Mouse (Mus musculus) intestine, embryonic 15.5 days (tissue): ENCODE measurements around the gene Zfp266. TPM values are rescaled to one million over a fixed set of nuclear protein-coding genes. Genes with fewer than 3 reads are reported as not detected.
A peak's percentile ranks its signal among the peaks of the same experiment; 100 is the strongest.

ENCODE experiments used
- ATAC-seq: fragments of 200-750 bp; cut with Nextera tagmentation; 2 replicates; pipeline ENCODE4 v1.8.0; 2017; ENCODE audit warnings: moderate TSS enrichment, moderate library complexity
- H3K27ac ChIP-seq: fragments of 300-500 bp; sonication (generic); 2 replicates; pipeline ENCODE4 v1.5.1; 2015; ENCODE audit warnings: mild to moderate bottlenecking, inconsistent platforms
- H3K27me3 ChIP-seq: fragments of 300-500 bp; sonication (generic); replicated peaks from 2 replicates; pipeline ENCODE4 v1.6.1; 2015; ENCODE audit warnings: inconsistent platforms
- H3K36me3 ChIP-seq: fragments of 300-500 bp; sonication (generic); 2 replicates; pipeline ENCODE4 v1.6.1; 2015; ENCODE audit warnings: inconsistent platforms
- H3K4me1 ChIP-seq: fragments of 300-500 bp; sonication (generic); replicated peaks from 2 replicates; pipeline ENCODE4 v1.6.1; 2015; ENCODE audit warnings: inconsistent platforms
- H3K4me2 ChIP-seq: fragments of 300-500 bp; sonication (generic); replicated peaks from 2 replicates; pipeline ENCODE4 v1.6.1; 2015; ENCODE audit warnings: mild to moderate bottlenecking, inconsistent platforms
- H3K4me3 ChIP-seq: fragments of 300-500 bp; sonication (generic); replicated peaks from 2 replicates; pipeline ENCODE4 v1.5.1; 2015; ENCODE audit warnings: inconsistent platforms
- H3K9ac ChIP-seq: fragments of 300-500 bp; sonication (generic); 2 replicates; pipeline ENCODE4 v1.6.1; 2015; ENCODE audit warnings: inconsistent platforms
- H3K9me3 ChIP-seq: fragments of 300-500 bp; sonication (generic); 2 replicates; pipeline ENCODE4 v1.6.1; 2016; ENCODE audit warnings: inconsistent platforms
- WGBS: fragments of 180-500 bp; shearing (Covaris S2); methylation state at CpG from one replicate; pipeline ENCODE4 v1.1.7; 2015; 5-methylcytosine and 5-hydroxymethylcytosine counted together
- polyA plus RNA-seq: library from polyadenylated mRNA; unstranded; fragments of >200 nt; fragmentation: Nextera tagmentation; extraction: Ambion mirVana; gene quantifications from 2 replicates; pipeline ENCODE4 v1.2.1, GENCODE M21; 2015

The Zfp266 gene
- polyA plus RNA-seq, 1 experiment from 2014 or later: 62.4 TPM

DNA sequence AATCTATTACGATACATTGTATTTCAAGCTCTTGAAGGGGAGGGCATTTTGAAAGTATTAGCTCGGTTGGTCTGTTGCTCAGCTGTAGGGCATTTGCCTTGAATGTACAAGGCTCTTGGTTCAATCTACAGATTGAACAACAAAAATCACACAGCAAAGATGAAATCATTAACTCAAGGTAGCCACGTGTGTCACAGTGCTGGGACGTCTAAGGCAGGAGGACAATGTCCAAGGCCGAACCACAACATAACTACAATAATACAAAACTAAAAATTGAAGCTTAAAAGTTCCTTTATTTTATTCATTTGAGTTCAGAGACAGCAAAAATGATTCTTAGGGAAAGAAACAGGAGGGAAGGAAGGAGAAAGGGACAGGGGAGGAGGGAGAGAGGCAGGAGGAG, 31.7 kb downstream of the Zfp266 start:
- H3K9me3 ChIP-seq: no peaks in the 10 kb centered on the region
- WGBS: 77% methylated on average over 5 of the region's 5 CpGs
- no peak overlapping the region for H3K4me3 ChIP-seq
- ATAC-seq: no peak
- H3K27ac ChIP-seq: no peak overlapping the region
- no peak overlapping the region for H3K4me2 ChIP-seq
- H3K4me1 ChIP-seq: 0 out of 2 replicates have a peak, but pooled peaks cover 6% of the 10 kb centered on the region
- no peak overlapping the region for H3K9ac ChIP-seq
- H3K36me3 ChIP-seq: peaks cover 4% of the 10 kb centered on the region; the same call in 1 of the 2 replicates
- H3K27me3 ChIP-seq: no peaks in the 10 kb centered on the region

DNA sequence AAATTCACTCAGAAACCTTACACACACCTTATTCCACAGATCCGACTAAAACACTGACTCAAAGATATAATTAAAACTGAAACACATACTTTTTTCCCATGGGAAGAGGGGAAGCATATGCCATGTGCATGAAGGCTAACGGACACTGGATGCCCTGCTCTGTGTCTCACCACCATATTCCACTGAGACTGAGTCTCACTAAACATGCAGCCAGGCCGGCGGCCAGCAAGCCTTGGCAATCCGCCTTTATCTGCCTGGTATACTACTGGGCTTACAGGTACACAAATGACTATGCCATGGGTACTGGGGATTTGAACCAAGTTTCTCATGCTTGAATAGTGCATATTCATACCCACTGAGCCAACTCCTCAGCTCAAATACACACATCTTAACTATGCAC, 41.8 kb downstream of the Zfp266 start:
- no peak for ATAC-seq
- 92% methylated on average over 5 of the region's 5 CpGs for WGBS
- no peaks in the 10 kb centered on the region for H3K9me3 ChIP-seq
- peaks cover 10% of the 10 kb centered on the region for H3K36me3 ChIP-seq
- no peak overlapping the region for H3K9ac ChIP-seq
- no peak overlapping the region for H3K4me3 ChIP-seq
- H3K27ac ChIP-seq: no peak overlapping the region
- no peaks in the 10 kb centered on the region for H3K4me1 ChIP-seq
- H3K27me3 ChIP-seq: no peaks in the 10 kb centered on the region
- no peak overlapping the region for H3K4me2 ChIP-seq

DNA sequence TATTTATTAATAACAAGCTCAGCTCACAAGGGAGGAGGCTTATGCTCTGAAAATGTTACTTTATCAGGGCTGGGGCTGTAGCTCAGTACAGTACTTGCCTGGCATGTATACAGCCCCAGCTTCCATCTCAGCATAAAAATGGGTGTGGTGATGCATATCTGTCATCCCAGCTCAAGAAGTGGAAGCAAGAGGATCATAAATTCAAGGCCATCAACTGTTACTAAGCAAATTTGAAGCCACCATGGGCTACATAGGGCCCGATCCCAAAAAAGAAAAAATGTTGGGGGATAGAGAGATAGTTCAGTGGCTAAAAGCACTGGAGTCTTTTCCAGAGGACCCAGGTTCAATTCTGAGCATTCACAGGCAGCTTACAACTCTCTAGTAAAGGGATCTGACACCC, 44.6 kb downstream of the Zfp266 start:
- Histone ChIP-seq H3K9me3 (no peaks in the 10 kb centered on the region), H3K4me3 (no peak overlapping the region), H3K27ac (no peak overlapping the region), H3K4me2 (no peak overlapping the region), H3K27me3 (no peaks in the 10 kb centered on the region), H3K36me3 (peaks cover 26% of the 10 kb centered on the region), H3K4me1 (no peaks in the 10 kb centered on the region), H3K9ac (no peak overlapping the region)
- ATAC-seq: no peak
- 97% methylated on average over 1 of the region's 1 CpGs for WGBS

DNA sequence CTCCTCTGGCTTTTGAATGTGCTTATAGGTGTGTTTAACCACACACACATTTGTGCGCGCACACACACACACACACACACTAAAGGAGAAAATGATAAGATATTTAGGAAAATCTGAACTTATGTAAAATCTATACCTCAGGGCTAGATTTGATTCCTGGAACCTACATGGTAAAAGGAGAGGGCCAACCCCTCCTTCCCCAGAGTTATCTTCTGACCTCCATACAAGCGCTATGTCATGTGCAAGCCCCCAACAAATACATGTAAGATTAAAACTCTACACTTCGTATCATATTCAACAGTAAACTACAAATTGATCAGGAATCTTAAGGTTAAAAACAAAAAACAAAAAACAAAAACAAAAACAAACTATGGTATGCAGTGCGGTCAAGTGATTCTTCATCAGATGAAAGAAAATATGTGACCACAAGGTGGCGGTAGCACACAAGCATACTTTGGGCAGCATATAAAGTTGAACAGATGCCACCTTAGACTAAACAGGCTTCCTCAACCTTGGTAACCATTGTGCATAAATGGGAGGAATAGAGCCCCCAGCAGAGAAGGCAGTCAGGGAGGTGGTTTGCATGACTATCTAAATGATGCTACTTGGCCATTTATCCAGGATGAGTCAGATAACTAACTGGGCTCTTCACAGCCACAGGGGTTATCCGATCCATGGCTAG, 54.3 kb downstream of the Zfp266 start:
- ATAC-seq: peak; percentile 69
- Histone ChIP-seq H3K27ac (no peak overlapping the region), H3K9ac (no peak overlapping the region), H3K27me3 (no peaks in the 10 kb centered on the region), H3K4me3 (no peak overlapping the region), H3K4me1 (no peaks in the 10 kb centered on the region), H3K4me2 (no peak overlapping the region), H3K9me3 (peaks cover 6% of the 10 kb centered on the region; the same call in 1 of the 2 replicates), H3K36me3 (peaks cover 29% of the 10 kb centered on the region)
- WGBS: 52% methylated on average over 7 of the region's 7 CpGs

DNA sequence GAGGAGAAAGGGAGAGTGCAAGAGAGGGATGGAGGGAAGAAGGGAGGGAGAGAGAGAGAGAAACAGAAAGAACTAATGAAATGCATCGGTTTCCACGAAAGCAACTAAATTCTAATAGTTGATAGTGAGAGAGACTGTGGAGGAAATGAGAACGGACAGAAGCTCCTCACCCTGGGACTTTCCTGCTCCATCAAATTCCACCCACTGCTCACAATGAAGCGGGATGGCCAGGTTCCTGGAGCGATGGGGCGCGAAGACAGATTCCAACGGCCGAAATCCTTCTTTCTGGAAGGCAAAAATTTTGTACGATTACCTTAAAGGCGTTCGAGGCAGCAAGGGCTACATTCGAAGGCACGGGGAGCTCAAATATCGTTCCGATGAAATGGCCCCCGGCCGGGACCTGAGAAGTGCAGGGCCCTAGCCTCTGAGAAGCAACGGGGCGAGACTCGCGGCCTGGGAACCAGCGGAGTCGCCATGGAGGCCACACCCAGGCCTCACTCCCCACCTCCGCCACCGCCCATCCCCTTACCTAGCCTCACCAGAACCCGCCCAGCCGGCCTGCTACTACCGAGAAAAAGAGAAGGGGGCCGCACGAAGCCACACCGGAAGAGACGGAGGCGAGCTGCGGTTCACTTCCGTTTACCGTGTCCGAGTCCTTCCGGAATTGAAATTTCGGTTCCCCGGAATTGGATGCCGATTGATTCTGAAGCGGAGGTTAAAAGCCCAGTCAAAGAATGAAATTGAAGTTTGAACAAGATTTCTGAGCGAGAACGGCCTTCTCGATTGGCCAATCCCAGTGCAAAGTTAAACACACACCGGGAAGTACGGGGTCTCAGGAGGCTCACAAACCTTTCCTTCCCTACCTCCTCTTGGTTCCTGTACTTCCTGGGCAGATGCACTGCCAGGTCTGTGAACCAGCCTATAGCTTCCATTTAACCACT, 61.6 kb downstream of the Zfp266 start, which contains the start of gene Zfp26:
Gene Zfp26 (minus strand): TSS at position 786 of the 941 bp plus-strand sequence.
- Histone ChIP-seq H3K36me3 (no peaks in the 10 kb centered on the region), H3K4me1 (no peaks in the 10 kb centered on the region; the same call in 1 of the 2 replicates), H3K9ac (peak within 1 kb of the TSS; percentile 74), H3K4me2 (peak within 1 kb of the TSS; percentile 63), H3K9me3 (no peaks in the 10 kb centered on the region), H3K4me3 (peak within 1 kb of the TSS; percentile 60), H3K27me3 (no peaks in the 10 kb centered on the region), H3K27ac (peak within 1 kb of the TSS; percentile 90)
- ATAC-seq: peak; percentile 97
- WGBS: under 1% methylated on average over 48 of the region's 48 CpGs

DNA sequence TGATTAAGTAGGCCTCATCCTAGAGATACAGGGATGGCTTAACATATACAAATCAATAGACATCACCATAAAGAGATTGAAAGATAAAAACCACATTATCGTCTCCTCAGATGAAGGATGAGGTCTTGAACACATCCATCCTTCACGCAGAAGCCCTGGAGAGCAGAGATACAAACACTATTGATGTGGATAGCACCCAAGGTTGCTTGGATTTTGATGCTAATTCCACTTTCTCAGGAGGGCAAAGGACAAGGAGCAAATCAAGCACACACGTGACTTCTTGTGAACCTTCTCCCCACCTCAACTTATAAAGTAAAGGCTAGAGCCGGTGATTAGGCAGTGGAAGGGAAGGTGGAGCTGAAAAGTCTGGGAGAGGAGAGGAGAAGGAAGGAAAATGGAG, 67.6 kb downstream of the Zfp266 start:
- 80% methylated on average over 4 of the region's 4 CpGs for WGBS
- Histone ChIP-seq H3K27ac (no peak overlapping the region), H3K9me3 (no peaks in the 10 kb centered on the region), H3K4me2 (no peak overlapping the region), H3K36me3 (peaks cover 3% of the 10 kb centered on the region; the same call in 1 of the 2 replicates), H3K4me1 (no peaks in the 10 kb centered on the region; the same call in 1 of the 2 replicates), H3K27me3 (no peaks in the 10 kb centered on the region), H3K4me3 (no peak overlapping the region), H3K9ac (no peak overlapping the region)
- ATAC-seq: no peak

DNA sequence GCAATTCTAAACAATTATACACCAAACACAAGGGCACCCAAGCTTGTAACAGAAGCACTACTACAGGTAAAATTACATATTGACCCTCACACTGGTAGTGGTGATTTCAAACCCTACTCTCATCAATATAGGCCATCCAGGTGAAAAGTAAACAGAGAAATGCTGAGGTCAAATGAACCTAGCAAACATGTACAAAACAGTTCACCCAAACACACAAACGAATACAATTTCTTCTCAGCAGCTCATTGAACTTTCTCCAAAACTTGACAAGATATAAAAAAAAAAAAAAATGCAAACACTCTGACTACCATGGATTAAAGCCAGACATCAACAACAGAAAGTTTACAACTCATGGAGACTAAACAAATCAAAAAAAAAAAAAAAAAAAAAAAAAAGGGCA, 69.7 kb downstream of the Zfp266 start:
- H3K9ac ChIP-seq: no peak overlapping the region
- no peaks in the 10 kb centered on the region for H3K9me3 ChIP-seq
- H3K27ac ChIP-seq: no peak overlapping the region
- peaks cover 3% of the 10 kb centered on the region; the same call in 1 of the 2 replicates for H3K36me3 ChIP-seq
- no peaks in the 10 kb centered on the region for H3K4me1 ChIP-seq
- no peak overlapping the region for H3K4me2 ChIP-seq
- no peak overlapping the region for H3K4me3 ChIP-seq
- WGBS: 95% methylated on average over 1 of the region's 1 CpGs
- no peak for ATAC-seq
- H3K27me3 ChIP-seq: no peaks in the 10 kb centered on the region

Other genes starting within 250 kb of the Zfp266 start
- not detected in 2 replicates for gene Olfr39, start 239.1 kb downstream of the Zfp266 start, polyA plus RNA-seq
- gene Olfr873, start 222.9 kb downstream of the Zfp266 start, polyA plus RNA-seq: not detected in 2 replicates
- not detected in 2 replicates for gene Olfr18, start 185.3 kb downstream of the Zfp266 start, polyA plus RNA-seq
- 24.9 and 35.5 TPM in 2 replicates for gene Zfp560, start 136.2 kb downstream of the Zfp266 start, polyA plus RNA-seq
- gene Zfp26, start 61.3 kb downstream of the Zfp266 start, polyA plus RNA-seq: 11.9 and 14.7 TPM in 2 replicates
- gene Zfp426, start 28.7 kb downstream of the Zfp266 start, polyA plus RNA-seq: 15.1 and 15.7 TPM in 2 replicates
- gene Zfp846, start 59.9 kb upstream of the Zfp266 start, polyA plus RNA-seq: 12.0 and 13.8 TPM in 2 replicates
- 356 and 399 TPM in 2 replicates for gene Ubl5, start 121.5 kb upstream of the Zfp266 start, polyA plus RNA-seq
- gene Fbxl12, start 123.3 kb upstream of the Zfp266 start, polyA plus RNA-seq: 14.7 and 16.4 TPM in 2 replicates
- gene Pin1, start 130.7 kb upstream of the Zfp266 start, polyA plus RNA-seq: 44.1 and 46.8 TPM in 2 replicates
- 8.1 and 8.8 TPM in 2 replicates for gene Olfm2, start 224.9 kb upstream of the Zfp266 start, polyA plus RNA-seq